In genomic region chr1:40380111-40380510, GRCm38 (mm10) we compare ENCODE assay signal across 8 mouse cellular contexts. TPM values are rescaled to one million over a fixed set of nuclear protein-coding genes. Genes with fewer than 3 reads are reported as not detected.
DNase-seq lines count a peak whose midpoint lies in the region; ATAC-seq and TF ChIP-seq lines count a peak whose summit lies in the region.

No protein-coding gene starts in this region.

- ATAC-seq in midbrain, embryonic 14.5 days (ENCODE audit: low FRiP score, low TSS enrichment), result no peak
- no peak for ATAC-seq in midbrain, embryonic 15.5 days (replicated peaks)
- no peak for ATAC-seq in lung, embryonic 14.5 days (ENCODE audit: insufficient read depth)
- ATAC-seq in midbrain, embryonic 11.5 days (ENCODE audit: low FRiP score), result no peak

- TF ChIP-seq POLR2A in small intestine, adult 2 months (IDR thresholded peaks at IDR 0.05; ENCODE audit: low read depth, low read length), result no peak

- H3K4me1 ChIP-seq in midbrain, embryonic 14.5 days (ENCODE audit: control insufficient read depth, insufficient read depth, low read length), result no peaks in the 10 kb centered on the region
- no peaks in the 10 kb centered on the region for H3K4me1 ChIP-seq in midbrain, embryonic 15.5 days
- no peaks in the 10 kb centered on the region for H3K4me1 ChIP-seq in lung, embryonic 14.5 days (ENCODE audit: insufficient read depth)
- 0 out of 2 replicates have a peak, but pooled peaks cover 2% of the 10 kb centered on the region for H3K4me1 ChIP-seq in small intestine, adult 2 months (ENCODE audit: control insufficient read depth, insufficient read depth, insufficient read length, low read length)
- H3K4me1 ChIP-seq in midbrain, embryonic 11.5 days (ENCODE audit: control insufficient read depth, insufficient read depth, low read length), result no peaks in the 10 kb centered on the region

- peak; percentile 75 for TF ChIP-seq CTCF in lung, embryonic 14.5 days (IDR thresholded peaks at IDR 0.05; ENCODE audit: low read depth)
- peak; percentile 19; the same call in 1 of the 2 replicates for TF ChIP-seq CTCF in small intestine, adult 2 months (IDR thresholded peaks at IDR 0.05; ENCODE audit: extremely low read depth, insufficient read length, insufficient replicate concordance, low read depth, low read length)

- H3K36me3 ChIP-seq in midbrain, embryonic 14.5 days (ENCODE audit: control insufficient read depth, insufficient read depth, low read length), result no peaks in the 10 kb centered on the region
- no peaks in the 10 kb centered on the region for H3K36me3 ChIP-seq in midbrain, embryonic 15.5 days (replicated peaks)
- no peaks in the 10 kb centered on the region for H3K36me3 ChIP-seq in lung, embryonic 14.5 days (ENCODE audit: insufficient read depth)
- no peaks in the 10 kb centered on the region for H3K36me3 ChIP-seq in small intestine, adult 2 months (ENCODE audit: control insufficient read depth, insufficient read depth, low read length)
- no peaks in the 10 kb centered on the region for H3K36me3 ChIP-seq in midbrain, embryonic 11.5 days (ENCODE audit: control insufficient read depth, insufficient read depth, low read length)

- DNase-seq in midbrain, embryonic 14.5 days, result peak; percentile 72
- DNase-seq in ZHBTc4 (ENCODE audit: low read depth, low spot score), result peak; percentile 70
- peak; percentile 22 for DNase-seq in embryo, embryonic 9.5 days (ENCODE audit: extremely low spot score)
- DNase-seq in kidney, postnatal 36 days, result peak; percentile 65 to 88
- DNase-seq in lung, embryonic 14.5 days, result peak; percentile 83
- no peak for DNase-seq in midbrain, embryonic 11.5 days (ENCODE audit: low spot score, missing footprints)

- no peak overlapping the region for H3K9ac ChIP-seq in midbrain, embryonic 14.5 days (replicated peaks; ENCODE audit: low read length)
- no peak overlapping the region for H3K9ac ChIP-seq in midbrain, embryonic 15.5 days
- no peak overlapping the region for H3K9ac ChIP-seq in lung, embryonic 14.5 days
- no peak overlapping the region for H3K9ac ChIP-seq in midbrain, embryonic 11.5 days (ENCODE audit: low read length)

- no peaks in the 10 kb centered on the region for H3K9me3 ChIP-seq in midbrain, embryonic 14.5 days (ENCODE audit: control insufficient read depth, low read length)
- no peaks in the 10 kb centered on the region for H3K9me3 ChIP-seq in midbrain, embryonic 15.5 days
- no peaks in the 10 kb centered on the region for H3K9me3 ChIP-seq in lung, embryonic 14.5 days (ENCODE audit: low read depth, low read length)
- no peaks in the 10 kb centered on the region for H3K9me3 ChIP-seq in midbrain, embryonic 11.5 days (ENCODE audit: control insufficient read depth, low read length)

- no peak overlapping the region for H3K4me2 ChIP-seq in midbrain, embryonic 14.5 days (ENCODE audit: low read length)
- H3K4me2 ChIP-seq in midbrain, embryonic 15.5 days, result no peak overlapping the region
- H3K4me2 ChIP-seq in lung, embryonic 14.5 days, result no peak overlapping the region
- H3K4me2 ChIP-seq in midbrain, embryonic 11.5 days, result no peak overlapping the region

- 68% methylated on average over 6 of the region's 6 CpGs for WGBS in midbrain, embryonic 14.5 days
- WGBS in midbrain, embryonic 15.5 days, result 58% methylated on average over 6 of the region's 6 CpGs
- 53% methylated on average over 6 of the region's 6 CpGs for WGBS in lung, embryonic 14.5 days
- WGBS in small intestine, adult 2 months, result 43% methylated on average over 6 of the region's 6 CpGs
- 60% methylated on average over 6 of the region's 6 CpGs for WGBS in midbrain, embryonic 11.5 days

- H3K27me3 ChIP-seq in midbrain, embryonic 14.5 days (ENCODE audit: control insufficient read depth, insufficient read depth, low read length), result no peaks in the 10 kb centered on the region
- no peaks in the 10 kb centered on the region for H3K27me3 ChIP-seq in midbrain, embryonic 15.5 days (replicated peaks)
- H3K27me3 ChIP-seq in lung, embryonic 14.5 days (ENCODE audit: insufficient read depth, low read length), result no peaks in the 10 kb centered on the region
- no peaks in the 10 kb centered on the region for H3K27me3 ChIP-seq in small intestine, adult 2 months (ENCODE audit: control insufficient read depth, insufficient read depth, low read length)
- no peaks in the 10 kb centered on the region for H3K27me3 ChIP-seq in midbrain, embryonic 11.5 days (ENCODE audit: control insufficient read depth, insufficient read depth, low read length)

- no peak overlapping the region for H3K27ac ChIP-seq in midbrain, embryonic 14.5 days (replicated peaks; ENCODE audit: low read depth, low read length)
- H3K27ac ChIP-seq in midbrain, embryonic 15.5 days, result no peak overlapping the region
- no peak overlapping the region for H3K27ac ChIP-seq in lung, embryonic 14.5 days (ENCODE audit: low read depth)
- no peak overlapping the region for H3K27ac ChIP-seq in small intestine, adult 2 months (ENCODE audit: insufficient read depth, low read depth, low read length)
- no peak overlapping the region for H3K27ac ChIP-seq in midbrain, embryonic 11.5 days (ENCODE audit: low read depth, low read length)

- H3K4me3 ChIP-seq in midbrain, embryonic 14.5 days (replicated peaks; ENCODE audit: low read depth, low read length), result no peak overlapping the region
- no peak overlapping the region for H3K4me3 ChIP-seq in midbrain, embryonic 15.5 days
- no peak overlapping the region for H3K4me3 ChIP-seq in lung, embryonic 14.5 days (ENCODE audit: low read depth, low read length)
- no peak overlapping the region for H3K4me3 ChIP-seq in small intestine, adult 2 months (ENCODE audit: low read depth, low read length)
- H3K4me3 ChIP-seq in midbrain, embryonic 11.5 days (ENCODE audit: low read depth, low read length), result no peak overlapping the region

RNA-seq across cellular contexts. Expression of gene Il1rl1, which starts 49.3 kb away (rescaled TPM):
- 0.07 TPM in 1 of 2 replicates, not detected in the other for polyA plus RNA-seq in midbrain, embryonic 14.5 days (2014; fragmentation: Nextera tagmentation; extraction: Ambion mirVana)
- polyA plus RNA-seq in midbrain, embryonic 15.5 days (2015; fragmentation: Nextera tagmentation; extraction: Ambion mirVana), result 0.04 and 0.06 TPM in 2 replicates
- polyA plus RNA-seq in lung, embryonic 14.5 days (2014; fragmentation: Nextera tagmentation; extraction: Ambion mirVana), result 0.69 and 1.0 TPM in 2 replicates
- 1.2 and 1.9 TPM in 2 replicates for polyA plus RNA-seq in small intestine, adult 2 months (2012; rRNA removed)
- 0.11 TPM in 1 of 2 replicates, not detected in the other for polyA plus RNA-seq in midbrain, embryonic 11.5 days (2014; fragmentation: Nextera tagmentation; extraction: Ambion mirVana)

RNA-seq across cellular contexts. Expression of gene Il1rl2, which starts 55.7 kb away (rescaled TPM):
- polyA plus RNA-seq in midbrain, embryonic 14.5 days (2014; fragmentation: Nextera tagmentation; extraction: Ambion mirVana), result 0.74 TPM in 2 replicates
- 0.68 and 1.1 TPM in 2 replicates for polyA plus RNA-seq in midbrain, embryonic 15.5 days (2015; fragmentation: Nextera tagmentation; extraction: Ambion mirVana)
- 7.7 and 7.9 TPM in 2 replicates for polyA plus RNA-seq in lung, embryonic 14.5 days (2014; fragmentation: Nextera tagmentation; extraction: Ambion mirVana)
- 0.53 and 0.90 TPM in 2 replicates for polyA plus RNA-seq in small intestine, adult 2 months (2012; rRNA removed)
- polyA plus RNA-seq in midbrain, embryonic 11.5 days (2014; fragmentation: Nextera tagmentation; extraction: Ambion mirVana), result 0.98 and 1.0 TPM in 2 replicates
